Mouse (Mus musculus): ENCODE data around the gene Ctnna2. TPM values are rescaled to one million over a fixed set of nuclear protein-coding genes. Genes with fewer than 3 reads are reported as not detected.
A peak's percentile ranks its signal among the peaks of the same experiment; 100 is the strongest.

The Ctnna2 gene
- polyA plus RNA-seq (2015; fragmentation: Nextera tagmentation; extraction: Ambion mirVana): 1.6 and 2.5 TPM in 2 replicates

DNA sequence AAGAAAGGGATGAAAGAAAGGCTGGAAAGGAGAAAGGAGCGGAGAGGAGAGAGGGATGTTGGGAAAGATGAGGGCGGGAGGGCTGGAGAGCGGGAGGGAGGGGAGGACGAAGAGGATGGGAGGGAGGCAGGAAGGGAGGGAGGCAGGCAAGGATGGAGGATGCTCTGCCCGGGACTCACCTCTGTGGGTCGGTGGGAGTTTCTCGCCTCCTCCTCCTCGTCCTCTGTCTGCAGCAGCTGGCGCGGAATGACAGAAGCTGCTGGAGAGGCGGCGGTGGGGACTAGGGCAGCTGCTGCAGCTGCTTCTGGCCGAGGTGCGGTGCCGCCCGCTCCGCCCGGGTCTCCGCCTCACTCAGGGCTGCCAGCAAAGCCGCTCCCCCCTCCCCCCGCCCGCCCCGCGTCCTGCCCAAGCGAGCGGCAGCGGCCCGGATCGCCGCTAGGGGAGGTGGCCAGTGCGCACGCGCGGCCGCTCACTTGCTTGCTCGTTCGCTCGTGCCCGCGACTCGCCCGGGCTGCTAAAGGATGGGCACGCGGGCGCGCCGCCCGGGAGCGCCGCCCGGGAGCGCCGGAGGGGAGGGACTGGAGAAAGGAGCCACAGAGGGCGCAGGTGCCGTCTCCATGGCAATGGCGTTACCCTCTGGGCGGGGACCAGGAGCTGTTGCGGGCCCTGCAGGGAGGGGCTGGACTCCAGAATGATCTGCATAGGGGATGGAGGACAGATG, at the start of gene Ctnna2:
Gene Ctnna2 (minus strand): TSS at position 459 of the 721 bp plus-strand sequence.
- ATAC-seq (replicated peaks; ENCODE audit: insufficient number of reproducible peaks, insufficient read depth, low FRiP score, low read depth): peak; percentile 79
- Histone ChIP-seq H3K36me3 (no peaks in the 10 kb centered on the region), H3K27ac (no peak within 1 kb of the TSS), H3K9ac (no peak within 1 kb of the TSS), H3K9me3 (replicated peaks) (no peaks in the 10 kb centered on the region), H3K4me1 (replicated peaks) (peaks cover 8% of the 10 kb centered on the region; the same call in 1 of the 2 replicates), H3K27me3 (peaks cover 11% of the 10 kb centered on the region), H3K4me3 (peak within 1 kb of the TSS; percentile 55), H3K4me2 (peak within 1 kb of the TSS; percentile 87)
- under 1% methylated on average over 41 of the region's 58 CpGs for WGBS

DNA sequence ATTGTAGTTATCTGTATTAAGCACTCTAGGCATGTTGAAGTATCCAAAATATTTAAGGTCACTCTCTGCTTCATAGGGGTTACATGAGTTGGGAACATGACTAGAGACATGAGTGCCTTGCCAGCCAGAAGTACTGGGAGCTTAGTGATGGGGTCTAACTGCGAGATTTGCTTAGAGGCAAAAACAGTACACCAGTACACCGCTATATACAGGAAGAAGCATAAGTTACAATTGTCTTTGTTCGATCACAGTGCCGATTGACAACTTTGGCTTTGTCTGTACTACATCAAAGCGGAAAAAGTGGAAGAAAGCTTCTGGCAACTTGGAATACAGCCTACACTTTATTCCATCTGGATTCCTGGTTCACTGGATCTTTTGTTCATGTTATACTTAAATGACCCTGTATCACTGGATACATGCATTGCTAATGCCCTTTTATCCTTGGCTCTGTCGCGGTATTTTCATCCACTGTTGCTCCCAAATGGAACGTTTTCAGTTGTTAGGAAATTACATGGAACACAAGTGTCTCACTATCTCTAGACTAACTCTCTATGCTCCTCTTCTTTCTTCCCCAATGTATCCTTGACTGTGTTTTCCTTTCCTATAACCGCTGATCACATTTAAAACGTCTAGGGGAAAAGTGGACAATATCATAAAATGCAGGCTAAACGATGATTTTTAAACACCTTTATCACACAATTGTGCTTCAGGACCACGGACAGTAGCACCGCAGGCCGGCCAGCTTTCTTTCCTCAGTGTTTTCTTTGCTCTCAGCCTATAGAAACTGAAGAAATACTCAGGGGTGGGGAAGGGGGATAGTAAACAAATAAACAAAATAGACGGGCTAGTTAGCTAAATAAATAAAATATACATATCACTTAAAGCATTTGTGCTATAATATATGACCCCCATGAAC, 896 bp upstream of the Ctnna2 start:
- Histone ChIP-seq H3K9ac (no peak overlapping the region), H3K27ac (no peak overlapping the region), H3K4me2 (peak overlapping the region; percentile 87), H3K4me3 (peak overlapping the region; percentile 55; the same call in 1 of the 2 replicates), H3K9me3 (replicated peaks) (no peaks in the 10 kb centered on the region), H3K4me1 (replicated peaks) (peaks cover 8% of the 10 kb centered on the region; the same call in 1 of the 2 replicates), H3K36me3 (no peaks in the 10 kb centered on the region), H3K27me3 (peaks cover 11% of the 10 kb centered on the region)
- no peak for ATAC-seq (replicated peaks; ENCODE audit: insufficient number of reproducible peaks, insufficient read depth, low FRiP score, low read depth)
- 19% methylated on average over 15 of the region's 15 CpGs for WGBS

DNA sequence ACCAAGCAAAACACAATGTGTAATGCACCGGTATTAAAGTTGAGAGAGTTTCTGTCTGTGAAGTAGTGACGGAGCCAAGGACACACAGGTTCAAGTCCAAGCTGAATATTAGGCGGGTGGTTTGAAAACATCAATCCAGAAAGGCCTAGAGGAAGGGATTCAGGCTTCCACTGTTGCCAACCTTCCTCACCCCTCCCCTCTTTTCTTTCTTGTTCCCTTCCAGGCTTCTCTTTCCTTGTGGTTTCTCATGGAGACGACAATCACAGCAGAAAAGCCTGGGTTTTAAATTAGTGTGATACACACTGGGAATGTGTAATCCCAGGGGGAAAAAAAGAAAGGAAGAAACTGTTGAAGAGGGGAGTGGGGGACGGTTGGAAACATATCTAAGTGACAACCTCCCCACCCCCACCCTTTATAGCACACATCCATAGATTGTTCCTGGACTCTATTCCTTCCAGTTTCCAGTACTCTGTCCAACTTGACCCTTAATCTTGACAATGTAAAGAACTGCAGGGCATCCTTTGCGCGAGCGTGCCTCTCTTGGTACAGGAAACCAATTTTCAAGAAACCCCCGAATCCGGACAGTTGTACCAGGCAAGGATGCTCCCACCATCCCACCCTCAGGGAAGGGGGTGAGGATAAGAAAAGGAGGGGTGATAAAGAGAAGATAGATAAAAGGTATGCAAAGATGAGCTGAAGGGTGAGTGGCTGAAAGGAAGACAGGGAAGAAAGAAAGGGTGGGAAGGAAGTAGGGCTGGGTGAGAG, 841 bp downstream of the Ctnna2 start:
- no peak overlapping the region for H3K9ac ChIP-seq

DNA sequence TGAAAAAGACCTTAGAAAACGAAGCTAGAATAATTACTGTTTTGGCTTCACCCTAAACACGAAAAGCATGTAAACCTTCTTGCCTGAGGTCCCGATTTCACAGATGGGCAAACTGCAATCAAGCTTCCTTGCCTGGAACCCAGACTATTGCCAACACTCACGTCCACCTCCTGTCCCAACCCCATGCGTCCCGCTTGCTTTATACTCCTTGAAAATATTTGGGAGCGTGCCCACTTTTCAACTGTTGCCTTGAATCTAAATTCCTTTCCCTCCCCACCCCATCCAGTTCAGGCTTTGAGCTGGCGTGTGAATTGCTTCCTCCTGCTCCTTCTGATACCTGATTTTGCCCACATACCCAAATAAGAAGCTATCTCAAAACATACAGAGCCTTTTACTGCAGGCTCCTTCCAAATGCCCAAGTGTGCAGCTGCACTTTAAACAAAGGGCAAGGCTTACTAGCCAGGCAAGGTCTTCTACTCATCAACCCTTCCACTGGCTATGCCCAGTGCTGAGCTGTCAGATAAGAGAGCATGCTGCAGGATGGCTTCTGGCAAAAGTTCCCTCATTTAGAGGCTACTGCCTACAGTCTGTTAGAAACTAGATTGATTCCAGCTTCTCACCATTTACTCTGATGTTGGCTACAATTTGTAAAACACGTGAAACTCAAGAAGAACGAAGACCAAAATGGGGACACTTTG, 8.8 kb downstream of the Ctnna2 start:
- no peaks in the 10 kb centered on the region for H3K36me3 ChIP-seq
- WGBS: 51% methylated on average over 10 of the region's 10 CpGs
- no peak for ATAC-seq (replicated peaks; ENCODE audit: insufficient number of reproducible peaks, insufficient read depth, low FRiP score, low read depth)
- no peaks in the 10 kb centered on the region for H3K9me3 ChIP-seq (replicated peaks)
- no peak overlapping the region for H3K4me3 ChIP-seq
- no peaks in the 10 kb centered on the region for H3K27me3 ChIP-seq
- H3K4me2 ChIP-seq: no peak overlapping the region
- H3K4me1 ChIP-seq (replicated peaks): no peaks in the 10 kb centered on the region
- H3K9ac ChIP-seq: no peak overlapping the region
- H3K27ac ChIP-seq: no peak overlapping the region

More for the DNA sequence above, 841 bp downstream of the Ctnna2 start:
- no peaks in the 10 kb centered on the region for H3K9me3 ChIP-seq (replicated peaks)
- 24% methylated on average over 10 of the region's 10 CpGs for WGBS
- H3K27ac ChIP-seq: no peak overlapping the region
- no peak for ATAC-seq (replicated peaks; ENCODE audit: insufficient number of reproducible peaks, insufficient read depth, low FRiP score, low read depth)
- H3K36me3 ChIP-seq: no peaks in the 10 kb centered on the region
- peak overlapping the region; percentile 55 for H3K4me3 ChIP-seq
- H3K27me3 ChIP-seq: peaks cover 11% of the 10 kb centered on the region
- peak overlapping the region; percentile 87 for H3K4me2 ChIP-seq
- H3K4me1 ChIP-seq (replicated peaks): peaks cover 8% of the 10 kb centered on the region; the same call in 1 of the 2 replicates

DNA sequence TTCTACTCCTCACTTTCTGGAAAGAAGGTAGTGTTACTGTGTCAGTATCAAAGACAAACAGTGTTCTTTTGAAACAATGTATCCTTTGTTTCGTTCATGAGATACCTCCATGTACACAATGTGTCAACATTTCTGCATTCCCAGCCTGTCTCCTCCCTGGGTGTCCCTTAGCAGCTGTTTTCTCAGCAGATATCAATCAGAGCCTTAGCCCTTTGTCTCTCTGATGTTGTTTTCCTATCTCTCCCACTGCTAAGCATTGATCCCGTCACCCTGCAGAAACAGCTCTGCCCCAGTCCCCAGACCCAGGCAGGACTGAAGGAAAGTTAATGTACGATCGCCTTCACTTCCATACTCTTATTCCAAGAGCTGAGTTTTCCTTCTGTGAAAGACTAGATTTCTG, 9.7 kb downstream of the Ctnna2 start:
- Histone ChIP-seq H3K27ac (no peak overlapping the region), H3K27me3 (no peaks in the 10 kb centered on the region), H3K4me2 (no peak overlapping the region), H3K9me3 (replicated peaks) (no peaks in the 10 kb centered on the region), H3K36me3 (no peaks in the 10 kb centered on the region), H3K4me1 (replicated peaks) (no peaks in the 10 kb centered on the region), H3K4me3 (no peak overlapping the region), H3K9ac (no peak overlapping the region)
- ATAC-seq (replicated peaks; ENCODE audit: insufficient number of reproducible peaks, insufficient read depth, low FRiP score, low read depth): no peak
- 28% methylated on average over 4 of the region's 4 CpGs for WGBS

DNA sequence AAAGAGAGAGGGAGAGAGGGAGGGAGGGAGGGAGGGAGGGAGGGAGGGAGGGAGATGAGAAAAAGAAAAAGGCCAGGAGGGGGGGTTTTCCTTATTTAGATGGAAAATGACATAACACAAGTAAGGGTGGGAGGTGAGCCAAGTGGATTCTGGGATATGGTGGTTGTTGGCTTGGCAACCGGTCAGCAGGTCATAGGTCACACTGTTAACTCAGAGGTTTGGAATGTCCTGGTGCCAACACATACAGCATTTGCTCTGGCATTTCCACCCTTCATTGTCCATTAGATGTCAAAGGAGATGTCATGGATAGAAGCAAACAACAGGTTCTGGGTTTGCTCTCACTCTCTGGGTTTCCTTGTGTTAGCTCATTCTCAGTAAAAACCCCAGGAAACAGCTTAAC, 17.5 kb downstream of the Ctnna2 start:
- Histone ChIP-seq H3K9ac (no peak overlapping the region), H3K27ac (no peak overlapping the region), H3K4me3 (no peak overlapping the region), H3K4me1 (replicated peaks) (no peaks in the 10 kb centered on the region), H3K36me3 (no peaks in the 10 kb centered on the region), H3K9me3 (replicated peaks) (no peaks in the 10 kb centered on the region), H3K4me2 (no peak overlapping the region), H3K27me3 (no peaks in the 10 kb centered on the region)
- no peak for ATAC-seq (replicated peaks; ENCODE audit: insufficient number of reproducible peaks, insufficient read depth, low FRiP score, low read depth)
- WGBS: 61% methylated on average over 1 of the region's 1 CpGs

DNA sequence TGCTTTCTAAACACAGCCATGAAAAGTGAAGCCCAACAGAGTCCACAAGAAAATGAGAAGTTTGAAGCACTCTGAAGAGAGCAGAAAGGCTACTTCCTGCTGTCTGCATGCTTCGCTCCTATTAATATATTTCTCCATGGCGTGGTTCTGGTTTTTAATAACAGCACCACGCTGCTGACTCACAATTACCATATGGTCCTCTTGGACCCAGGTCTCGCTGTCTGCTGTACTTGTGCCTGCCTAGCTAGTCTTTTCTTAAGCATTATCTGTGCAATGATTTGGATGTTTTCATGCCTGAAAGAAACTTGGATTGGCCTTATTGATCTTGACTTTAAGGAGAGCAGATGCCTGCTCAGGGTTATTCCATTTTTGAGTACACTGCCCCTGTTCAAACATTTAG, 28.2 kb downstream of the Ctnna2 start:
- no peak overlapping the region for H3K9ac ChIP-seq

DNA sequence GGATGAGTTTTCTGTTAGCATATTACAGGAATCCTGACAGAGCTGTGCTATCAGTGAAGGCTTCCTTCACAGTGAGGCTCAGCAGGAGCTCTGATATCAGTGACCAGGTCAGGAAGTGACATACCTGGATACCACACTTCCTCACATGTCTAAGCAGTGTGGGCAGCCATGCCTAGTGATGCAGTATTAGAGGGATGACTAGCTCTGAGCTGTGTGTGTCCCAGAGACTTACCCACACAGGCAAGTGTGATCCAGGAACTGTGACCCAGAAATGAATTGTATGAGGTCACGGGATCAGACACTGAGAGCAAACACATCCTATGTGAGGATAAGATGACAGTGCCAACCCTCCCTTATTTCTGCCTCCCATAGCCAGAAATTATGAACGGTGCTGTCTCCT, 28.8 kb downstream of the Ctnna2 start:
- Histone ChIP-seq H3K36me3 (no peaks in the 10 kb centered on the region), H3K9ac (no peak overlapping the region), H3K27me3 (no peaks in the 10 kb centered on the region), H3K9me3 (replicated peaks) (no peaks in the 10 kb centered on the region), H3K4me1 (replicated peaks) (no peaks in the 10 kb centered on the region), H3K4me3 (no peak overlapping the region), H3K4me2 (no peak overlapping the region), H3K27ac (no peak overlapping the region)
- WGBS: 70% methylated on average over 2 of the region's 2 CpGs
- ATAC-seq (replicated peaks; ENCODE audit: insufficient number of reproducible peaks, insufficient read depth, low FRiP score, low read depth): no peak

More for the DNA sequence above, 28.2 kb downstream of the Ctnna2 start:
- Histone ChIP-seq H3K4me3 (no peak overlapping the region), H3K4me1 (replicated peaks) (no peaks in the 10 kb centered on the region), H3K36me3 (no peaks in the 10 kb centered on the region), H3K4me2 (no peak overlapping the region), H3K9me3 (replicated peaks) (no peaks in the 10 kb centered on the region), H3K27me3 (no peaks in the 10 kb centered on the region), H3K27ac (no peak overlapping the region)
- WGBS: 75% methylated on average over 4 of the region's 4 CpGs
- no peak for ATAC-seq (replicated peaks; ENCODE audit: insufficient number of reproducible peaks, insufficient read depth, low FRiP score, low read depth)

DNA sequence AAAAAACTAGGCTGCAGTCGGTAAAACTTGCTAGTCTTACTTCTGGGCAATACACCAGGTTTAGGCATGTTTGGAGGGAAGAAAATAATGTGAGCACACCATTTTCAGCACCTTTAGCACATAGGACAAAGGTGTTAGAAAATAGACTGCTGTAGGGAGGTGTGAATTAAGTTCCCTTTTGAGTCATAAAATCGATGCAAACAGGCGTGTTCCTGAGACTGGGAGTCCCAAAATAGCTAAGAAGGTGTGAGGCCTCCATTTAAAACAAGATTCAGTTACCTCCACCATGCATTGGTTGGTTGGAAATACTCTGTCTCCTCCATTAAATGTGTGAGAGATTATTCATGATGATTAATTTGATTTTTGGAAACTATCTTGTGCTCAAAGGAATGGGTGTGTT, 50.1 kb downstream of the Ctnna2 start:
- Histone ChIP-seq H3K36me3 (no peaks in the 10 kb centered on the region), H3K27me3 (no peaks in the 10 kb centered on the region), H3K9me3 (replicated peaks) (no peaks in the 10 kb centered on the region), H3K4me2 (no peak overlapping the region), H3K27ac (no peak overlapping the region), H3K4me1 (replicated peaks) (no peaks in the 10 kb centered on the region), H3K9ac (no peak overlapping the region), H3K4me3 (no peak overlapping the region)
- 80% methylated on average over 3 of the region's 3 CpGs for WGBS
- ATAC-seq (replicated peaks; ENCODE audit: insufficient number of reproducible peaks, insufficient read depth, low FRiP score, low read depth): no peak

DNA sequence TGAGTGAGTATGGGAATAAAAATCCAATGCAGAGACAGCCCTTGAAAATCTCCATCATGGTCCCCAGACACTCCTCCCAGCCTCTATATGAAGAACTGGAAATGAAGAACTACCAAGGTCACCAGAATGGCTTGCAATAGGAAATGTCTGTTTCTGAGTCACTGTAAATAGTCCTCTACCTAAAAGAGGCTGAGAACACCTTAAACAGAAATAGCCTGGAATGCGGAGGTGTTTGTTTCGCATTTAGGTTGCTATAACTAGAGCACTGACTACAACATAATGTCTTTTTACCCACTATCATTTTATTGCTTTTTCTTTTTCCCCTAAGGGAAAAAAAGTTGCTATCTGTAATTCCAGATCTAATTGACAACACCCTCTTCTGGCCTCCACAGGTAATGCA, 106.3 kb downstream of the Ctnna2 start:
- no peaks in the 10 kb centered on the region for H3K4me1 ChIP-seq (replicated peaks)
- H3K27ac ChIP-seq: no peak overlapping the region
- WGBS: 95% methylated on average over 2 of the region's 2 CpGs
- H3K27me3 ChIP-seq: no peaks in the 10 kb centered on the region
- H3K36me3 ChIP-seq: no peaks in the 10 kb centered on the region
- ATAC-seq (replicated peaks; ENCODE audit: insufficient number of reproducible peaks, insufficient read depth, low FRiP score, low read depth): no peak
- no peak overlapping the region for H3K4me2 ChIP-seq
- H3K9me3 ChIP-seq (replicated peaks): no peaks in the 10 kb centered on the region
- no peak overlapping the region for H3K4me3 ChIP-seq
- H3K9ac ChIP-seq: no peak overlapping the region
